Comparison of ENCODE assay signal across 26 mouse cellular contexts in genomic region chr11:106816316-106816715, GRCm38 (mm10). TPM values are rescaled to one million over a fixed set of nuclear protein-coding genes. Genes with fewer than 3 reads are reported as not detected.
DNase-seq lines count a peak whose midpoint lies in the region; ATAC-seq and TF ChIP-seq lines count a peak whose summit lies in the region.
"Had no signal": no experiment of that assay in that cellular context is flagged by ENCODE, and none has a peak within 500 bp of the region (broad histone marks: within the 10 kb centered on the region; RNA-seq: fewer than 3 reads in every experiment).

No protein-coding gene starts in this region.

- no peaks in the 10 kb centered on the region for H3K27me3 ChIP-seq in hindbrain, postnatal 0 days (ENCODE audit: insufficient read depth, low read length)
- H3K27me3 ChIP-seq in hindbrain, embryonic 16.5 days (replicated peaks; ENCODE audit: control insufficient read depth, insufficient read depth, low read length) = no peaks in the 10 kb centered on the region
- no peaks in the 10 kb centered on the region for H3K27me3 ChIP-seq in megakaryocyte, embryonic 14.5 days (replicated peaks)
- H3K27me3 ChIP-seq: embryonic facial prominence, embryonic 12.5 days; forebrain, embryonic 15.5 days; heart, embryonic 15.5 days; hindbrain, embryonic 12.5 days; limb, embryonic 13.5 days; liver, embryonic 12.5 days; midbrain, embryonic 13.5 days; Patski had no signal

- DNase-seq in cerebellum, postnatal 14 days = peak; percentile 31 to 33
- no peak for DNase-seq in cerebellum, adult 11-12 months
- DNase-seq in hindbrain, postnatal 0 days (ENCODE audit: low spot score) = no peak
- no peak for DNase-seq in left cerebral cortex, adult 2 months (ENCODE audit: extremely low spot score in 1 of 2, low spot score in 2 of 2)
- no peak for DNase-seq in left cerebral cortex, postnatal 10 days (ENCODE audit: extremely low spot score in 1 of 2, low spot score in 2 of 2)
- DNase-seq: adrenal gland, postnatal 10 days; cerebellum, postnatal 25 days; kidney, adult 11 months; liver, postnatal 0 days; lung, postnatal 14 days; thymus, adult 2 months; thymus, postnatal 4 days had no signal

- ATAC-seq in hindbrain, postnatal 0 days = no peak
- no peak for ATAC-seq in hindbrain, embryonic 16.5 days
- no peak for ATAC-seq in megakaryocyte, adult 5-6 weeks (ENCODE audit: poor library complexity, severe bottlenecking)
- ATAC-seq: forebrain, embryonic 15.5 days; inflammation-experienced regulatory T-cells, adult 6 months; liver, embryonic 12.5 days; liver, postnatal 0 days; midbrain, embryonic 13.5 days; Patski had no signal

- no peak for TF ChIP-seq CTCF in hindbrain, postnatal 0 days (IDR thresholded peaks at IDR 0.05; ENCODE audit: low read depth)
- no peak for TF ChIP-seq CTCF in left cerebral cortex, adult 2 months (IDR thresholded peaks at IDR 0.05)

- no peak overlapping the region for H3K4me3 ChIP-seq in hindbrain, postnatal 0 days (ENCODE audit: low read length)
- H3K4me3 ChIP-seq in hindbrain, embryonic 16.5 days (ENCODE audit: low read length) = no peak overlapping the region
- H3K4me3 ChIP-seq in left cerebral cortex, adult 2 months = no peak overlapping the region
- peak overlapping the region; percentile 12 for H3K4me3 ChIP-seq in megakaryocyte, embryonic 14.5 days (replicated peaks)
- H3K4me3 ChIP-seq: embryonic facial prominence, embryonic 12.5 days; forebrain, embryonic 10.5 days; forebrain, embryonic 15.5 days; heart, embryonic 15.5 days; hindbrain, embryonic 12.5 days; limb, embryonic 13.5 days; liver, embryonic 12.5 days; midbrain, embryonic 13.5 days had no signal

- intact Hi-C loops in left cerebral cortex, adult 2 months (cut with DNase I) = no loop called here
- intact Hi-C loops in left cerebral cortex, postnatal 10 days (cut with DNase I) = no loop called here

- H3K9ac ChIP-seq in hindbrain, postnatal 0 days (replicated peaks; ENCODE audit: low read length) = no peak overlapping the region
- H3K9ac ChIP-seq in hindbrain, embryonic 16.5 days (ENCODE audit: low read depth, low read length) = no peak overlapping the region
- H3K9ac ChIP-seq: embryonic facial prominence, embryonic 12.5 days; forebrain, embryonic 15.5 days; heart, embryonic 15.5 days; hindbrain, embryonic 12.5 days; limb, embryonic 13.5 days; liver, embryonic 12.5 days; liver, postnatal 0 days; midbrain, embryonic 13.5 days had no signal

- H3K27ac ChIP-seq in hindbrain, postnatal 0 days = peak overlapping the region; percentile 67
- H3K27ac ChIP-seq in hindbrain, embryonic 16.5 days (ENCODE audit: low read depth, low read length) = no peak overlapping the region
- H3K27ac ChIP-seq in left cerebral cortex, adult 2 months = peak overlapping the region; percentile 63
- H3K27ac ChIP-seq: embryonic facial prominence, embryonic 12.5 days; forebrain, embryonic 10.5 days; heart, embryonic 15.5 days; hindbrain, embryonic 12.5 days; kidney, postnatal 0 days; limb, embryonic 13.5 days; liver, embryonic 12.5 days; midbrain, embryonic 13.5 days had no signal

- 63% methylated on average over 7 of the region's 7 CpGs for WGBS in hindbrain, postnatal 0 days
- 81% methylated on average over 7 of the region's 7 CpGs for WGBS in hindbrain, embryonic 16.5 days

- H3K4me2 ChIP-seq in hindbrain, postnatal 0 days (ENCODE audit: low read depth, low read length) = no peak overlapping the region
- H3K4me2 ChIP-seq in hindbrain, embryonic 16.5 days (ENCODE audit: low read length) = no peak overlapping the region
- H3K4me2 ChIP-seq: embryonic facial prominence, embryonic 12.5 days; forebrain, embryonic 15.5 days; heart, embryonic 15.5 days; hindbrain, embryonic 12.5 days; limb, embryonic 13.5 days; liver, embryonic 12.5 days; midbrain, embryonic 13.5 days had no signal

- no peaks in the 10 kb centered on the region for H3K9me3 ChIP-seq in hindbrain, postnatal 0 days (ENCODE audit: low read length)
- no peaks in the 10 kb centered on the region for H3K9me3 ChIP-seq in hindbrain, embryonic 16.5 days (ENCODE audit: control insufficient read depth, low read length)
- H3K9me3 ChIP-seq in megakaryocyte, embryonic 14.5 days = no peaks in the 10 kb centered on the region
- H3K9me3 ChIP-seq: embryonic facial prominence, embryonic 12.5 days; forebrain, embryonic 10.5 days; forebrain, embryonic 15.5 days; heart, embryonic 15.5 days; hindbrain, embryonic 12.5 days; limb, embryonic 13.5 days; liver, embryonic 12.5 days; midbrain, embryonic 13.5 days had no signal

- 0 out of 2 replicates have a peak, but pooled peaks cover 4% of the 10 kb centered on the region for H3K4me1 ChIP-seq in hindbrain, postnatal 0 days (ENCODE audit: insufficient read depth, low read length)
- peaks cover 10% of the 10 kb centered on the region for H3K4me1 ChIP-seq in hindbrain, embryonic 16.5 days (ENCODE audit: control insufficient read depth, insufficient read depth, low read depth, low read length)
- H3K4me1 ChIP-seq in megakaryocyte, embryonic 14.5 days = peaks cover 15% of the 10 kb centered on the region
- H3K4me1 ChIP-seq: liver, embryonic 12.5 days had no signal

- peaks cover 44% of the 10 kb centered on the region for H3K36me3 ChIP-seq in hindbrain, postnatal 0 days (ENCODE audit: insufficient read depth, low read length)
- H3K36me3 ChIP-seq in hindbrain, embryonic 16.5 days (ENCODE audit: control insufficient read depth, insufficient read depth, low read length) = peaks cover 32% of the 10 kb centered on the region
- H3K36me3 ChIP-seq in megakaryocyte, embryonic 14.5 days (replicated peaks; ENCODE audit: low read length) = peaks cover 100% of the 10 kb centered on the region

RNA-seq across cellular contexts. Expression of gene Cep95, which starts 27.3 kb away (rescaled TPM):
- 2.6 and 9.0 TPM in 2 replicates for total RNA-seq in hindbrain, postnatal 0 days (2014; rRNA removed)
- polyA plus RNA-seq in hindbrain, postnatal 0 days (2015; fragmentation: Nextera tagmentation; extraction: Ambion mirVana) = 7.2 and 8.7 TPM in 2 replicates
- 12.2 and 15.3 TPM in 2 replicates for polyA plus RNA-seq in hindbrain, embryonic 16.5 days (2015; fragmentation: Nextera tagmentation; extraction: Ambion mirVana)
- total RNA-seq in left cerebral cortex, adult 2 months (2021) = 10 to 100 TPM; 12.6 to 15.1 TPM
- 10 to 100 TPM in 1 of 2 experiments, 1 to 10 TPM in 1; 8.7 to 10.3 TPM for total RNA-seq in left cerebral cortex, postnatal 10 days (2021)
- 2.0 TPM in 1 of 2 replicates, not detected in the other for polyA plus RNA-seq in megakaryocyte, embryonic 14.5 days (2012; ENCODE audit: insufficient read depth, low replicate concordance)
- 15.8 and 16.5 TPM in 2 replicates for total RNA-seq in megakaryocyte, adult 5-6 weeks (2015)
- 12.2 and 18.6 TPM in 2 replicates for total RNA-seq in megakaryocyte, adult 5-6 weeks (2017)

RNA-seq across cellular contexts. Expression of gene Ddx5, which starts 27.3 kb away (rescaled TPM):
- total RNA-seq in hindbrain, postnatal 0 days (2014; rRNA removed) = 288 and 416 TPM in 2 replicates
- polyA plus RNA-seq in hindbrain, postnatal 0 days (2015; fragmentation: Nextera tagmentation; extraction: Ambion mirVana) = 272 and 274 TPM in 2 replicates
- 315 and 329 TPM in 2 replicates for polyA plus RNA-seq in hindbrain, embryonic 16.5 days (2015; fragmentation: Nextera tagmentation; extraction: Ambion mirVana)
- 100 to 1,000 TPM; 652 to 679 TPM for total RNA-seq in left cerebral cortex, adult 2 months (2021)
- total RNA-seq in left cerebral cortex, postnatal 10 days (2021) = 100 to 1,000 TPM; 607 to 644 TPM
- 1,300 and 3,413 TPM in 2 replicates for polyA plus RNA-seq in megakaryocyte, embryonic 14.5 days (2012; ENCODE audit: insufficient read depth, low replicate concordance)
- 755 and 789 TPM in 2 replicates for total RNA-seq in megakaryocyte, adult 5-6 weeks (2015)
- total RNA-seq in megakaryocyte, adult 5-6 weeks (2017) = 996 and 1,155 TPM in 2 replicates

RNA-seq across cellular contexts. Expression of gene Polg2, which starts 37.0 kb away (rescaled TPM):
- 8.3 and 12.9 TPM in 2 replicates for total RNA-seq in hindbrain, postnatal 0 days (2014; rRNA removed)
- polyA plus RNA-seq in hindbrain, postnatal 0 days (2015; fragmentation: Nextera tagmentation; extraction: Ambion mirVana) = 9.5 and 11.4 TPM in 2 replicates
- 9.1 and 9.9 TPM in 2 replicates for polyA plus RNA-seq in hindbrain, embryonic 16.5 days (2015; fragmentation: Nextera tagmentation; extraction: Ambion mirVana)
- 1 to 10 TPM; 3.2 to 4.2 TPM for total RNA-seq in left cerebral cortex, adult 2 months (2021)
- total RNA-seq in left cerebral cortex, postnatal 10 days (2021) = 1 to 10 TPM; 4.1 to 4.6 TPM
- polyA plus RNA-seq in megakaryocyte, embryonic 14.5 days (2012; ENCODE audit: insufficient read depth, low replicate concordance) = 0.62 TPM in 1 of 2 replicates, not detected in the other
- total RNA-seq in megakaryocyte, adult 5-6 weeks (2015) = 11.6 and 13.3 TPM in 2 replicates
- total RNA-seq in megakaryocyte, adult 5-6 weeks (2017) = 7.8 and 11.1 TPM in 2 replicates

Comparison
In these comparisons a context has a peak if more than half of its experiments do, and no peak if none do; other contexts are left out.
1. DNase-seq: peak in cerebellum, postnatal 14 days (2 of 2); none in cerebellum, adult 11-12 months (single experiment), hindbrain, postnatal 0 days (single experiment), left cerebral cortex, adult 2 months (0 of 2) and left cerebral cortex, postnatal 10 days (0 of 2).